Mouse (Mus musculus) lung, postnatal 4 days (tissue): ENCODE measurements around the gene Defa37.
"Not testable (repeated sequence)": the region's sequence is repeated elsewhere in the genome, so short reads cannot be mapped to it uniquely, and the experiment has no call there.

Experiments used
- DNase-seq, 2 experiments: peaks; one replicate each; pipeline ENCODE4 v3.0.0; 2021

Defa37 gene

GRCm38 (mm10) chr8:21565086-21565485, at the start of gene Defa37:
Defa37 (plus strand) TSS chr8:21565386.
- DNase-seq = not testable (repeated sequence)

- DNase-seq = not testable (repeated sequence)
These were observed 36.5 kb upstream of the Defa37 start, which contains the start of gene Defa32 for GRCm38 (mm10) chr8:21528732-21529131. Defa32 (plus strand) TSS chr8:21529032.

DNA sequence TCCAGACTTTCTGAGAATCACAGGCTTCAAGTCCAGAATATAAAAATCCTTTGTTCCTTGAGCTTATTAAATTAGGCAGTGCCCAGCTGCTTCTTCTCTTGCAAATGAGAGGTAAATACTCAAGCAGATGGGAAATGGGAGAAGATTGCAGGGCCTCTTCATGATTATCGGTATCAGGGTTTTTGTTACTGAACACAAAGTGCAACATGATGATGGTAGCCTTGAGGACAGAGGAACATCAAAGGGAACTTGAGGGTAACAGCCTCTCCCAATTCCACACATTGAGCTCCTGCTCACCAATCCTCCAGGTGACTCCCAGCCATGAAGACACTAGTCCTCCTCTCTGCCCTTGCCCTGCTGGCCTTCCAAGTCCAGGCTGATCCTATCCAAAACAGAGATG, 17.5 kb downstream of the Defa37 start, which contains the start of gene Defa28:
TSS of gene Defa28 (plus strand) at position 301 of the 400 bp plus-strand sequence.
- not testable (repeated sequence) for DNase-seq

GRCm38 (mm10) chr8:21594408-21594807, 29.2 kb downstream of the Defa37 start, which contains the start of gene Gm7861:
Gm7861 (minus strand) TSS chr8:21594508.
- not testable (repeated sequence) for DNase-seq
